Mouse (Mus musculus) spleen, adult 2 months (tissue): ENCODE data around the gene Nps. TPM values are rescaled to one million over a fixed set of nuclear protein-coding genes. Genes with fewer than 3 reads are reported as not detected.
"Not testable (repeated sequence)": the region's sequence is repeated elsewhere in the genome, so short reads cannot be mapped to it uniquely, and the experiment has no call there.

Source experiments
- DNase-seq, 2 experiments: peaks; one replicate each; pipeline versions ENCODE4 v3.0.0 to v3.0.0-alpha.2; 2012 to 2021; ENCODE audit warnings: low spot score in 2 of 2, low read depth in 1 of 2
- H3K27ac ChIP-seq: fragments of 200-500 bp; 2 replicates; pipeline ENCODE4 v1.5.1; 2012; ENCODE audit warnings: low read length, inconsistent platforms; ENCODE audit not compliant: insufficient read depth
- H3K27me3 ChIP-seq: fragments of 200-500 bp; 2 replicates; pipeline ENCODE4 v1.6.1; 2012; ENCODE audit warnings: mild to moderate bottlenecking, moderate library complexity, low read length, inconsistent platforms; ENCODE audit not compliant: control insufficient read depth, insufficient read depth
- H3K36me3 ChIP-seq: fragments of 200-500 bp; 2 replicates; pipeline ENCODE4 v1.6.1; 2012; ENCODE audit warnings: mild to moderate bottlenecking, low read length, inconsistent platforms; ENCODE audit not compliant: control insufficient read depth, insufficient read depth
- H3K4me1 ChIP-seq: fragments of 200-500 bp; 2 replicates; pipeline ENCODE4 v1.6.1; 2011; ENCODE audit warnings: inconsistent platforms; ENCODE audit not compliant: control insufficient read depth, insufficient read depth, insufficient read length
- H3K4me3 ChIP-seq: fragments of 200-500 bp; 2 replicates; pipeline ENCODE4 v1.5.1; 2011; ENCODE audit warnings: mild to moderate bottlenecking, inconsistent platforms; ENCODE audit not compliant: insufficient read depth, insufficient read length; ENCODE audit errors: extremely low read depth
- CTCF ChIP-seq: fragments of 200-500 bp; IDR thresholded peaks from 2 replicates; pipeline ENCODE4 v1.5.1; 2011; ENCODE audit warnings: mild to moderate bottlenecking, inconsistent platforms; ENCODE audit not compliant: insufficient read depth, insufficient read length, insufficient replicate concordance; ENCODE audit errors: extremely low read depth
- POLR2A ChIP-seq: fragments of 200-500 bp; IDR thresholded peaks from 2 replicates; pipeline ENCODE4 v1.6.1; 2011; ENCODE audit warnings: low read depth, low read length, inconsistent platforms
- WGBS: fragments of 180-500 bp; shearing (Covaris S2); methylation state at CpG from one replicate; pipeline ENCODE4 v1.1.7; 2018; 5-methylcytosine and 5-hydroxymethylcytosine counted together
- polyA plus RNA-seq: library from polyadenylated mRNA; depleted of rRNA; stranded (reverse); fragments of >200 nt; gene quantifications from 2 replicates; pipeline ENCODE4 v1.2.3, GENCODE M21; 2012; rRNA removed

Nps gene
- not detected in 2 replicates for polyA plus RNA-seq

GRCm38 (mm10) chr7:135258053-135258753, at the start of gene Nps:
Gene Nps (plus strand): TSS chr7:135258703.
- not testable (repeated sequence) for H3K4me1 ChIP-seq, H3K4me3 ChIP-seq, H3K36me3 ChIP-seq, DNase-seq, H3K27ac ChIP-seq, H3K27me3 ChIP-seq
- WGBS: 85% methylated on average over 19 of the region's 19 CpGs

GRCm38 (mm10) chr7:135208947-135209567, 49.4 kb upstream of the Nps start:
- TF ChIP-seq POLR2A: no peak
- no peak for TF ChIP-seq CTCF
- H3K4me3 ChIP-seq: no peak overlapping the region
- no peaks in the 10 kb centered on the region for H3K27me3 ChIP-seq
- 91% methylated on average over 6 of the region's 6 CpGs for WGBS
- no peak for DNase-seq
- no peak overlapping the region for H3K27ac ChIP-seq
- no peaks in the 10 kb centered on the region for H3K4me1 ChIP-seq
- H3K36me3 ChIP-seq: no peaks in the 10 kb centered on the region

GRCm38 (mm10) chr7:135210296-135210695, 48.2 kb upstream of the Nps start:
- H3K4me3 ChIP-seq: no peak overlapping the region
- no peak for DNase-seq
- no peak for TF ChIP-seq POLR2A
- TF ChIP-seq CTCF: no peak
- no peaks in the 10 kb centered on the region for H3K27me3 ChIP-seq
- no peak overlapping the region for H3K27ac ChIP-seq
- H3K4me1 ChIP-seq: no peaks in the 10 kb centered on the region
- no peaks in the 10 kb centered on the region for H3K36me3 ChIP-seq

- TF ChIP-seq POLR2A (no peak), CTCF (no peak)
- Histone ChIP-seq H3K27me3 (no peaks in the 10 kb centered on the region), H3K36me3 (no peaks in the 10 kb centered on the region), H3K27ac (no peak overlapping the region), H3K4me1 (no peaks in the 10 kb centered on the region), H3K4me3 (no peak overlapping the region)
- no peak for DNase-seq
- WGBS: 88% methylated on average over 2 of the region's 2 CpGs
Observed at GRCm38 (mm10) chr7:135210831-135211230, 47.7 kb upstream of the Nps start.

- Histone ChIP-seq H3K36me3 (no peaks in the 10 kb centered on the region), H3K27me3 (no peaks in the 10 kb centered on the region), H3K4me3 (no peak overlapping the region), H3K4me1 (no peaks in the 10 kb centered on the region), H3K27ac (no peak overlapping the region)
- no peak for DNase-seq
- WGBS: 55% methylated on average over 2 of the region's 2 CpGs
- TF ChIP-seq CTCF (no peak), POLR2A (no peak)
Observed at GRCm38 (mm10) chr7:135212505-135212904, 46.0 kb upstream of the Nps start.

- no peaks in the 10 kb centered on the region for H3K27me3 ChIP-seq
- no peak overlapping the region for H3K4me3 ChIP-seq
- TF ChIP-seq POLR2A (no peak), CTCF (no peak)
- H3K36me3 ChIP-seq: no peaks in the 10 kb centered on the region
- H3K4me1 ChIP-seq: no peaks in the 10 kb centered on the region
- no peak overlapping the region for H3K27ac ChIP-seq
- 80% methylated on average over 2 of the region's 2 CpGs for WGBS
- DNase-seq: no peak
Observed at GRCm38 (mm10) chr7:135221475-135221874, 37.0 kb upstream of the Nps start.

- 84% methylated on average over 5 of the region's 5 CpGs for WGBS
- Histone ChIP-seq H3K36me3 (no peaks in the 10 kb centered on the region), H3K4me1 (no peaks in the 10 kb centered on the region), H3K4me3 (no peak overlapping the region), H3K27me3 (no peaks in the 10 kb centered on the region), H3K27ac (no peak overlapping the region)
- DNase-seq: no peak
- TF ChIP-seq POLR2A (no peak), CTCF (no peak)
Observed at GRCm38 (mm10) chr7:135226021-135226420, 32.5 kb upstream of the Nps start.
